Mouse (Mus musculus): Measurements from ENCODE around the gene Ahr. TPM values are rescaled to one million over a fixed set of nuclear protein-coding genes. Genes with fewer than 3 reads are reported as not detected.

The Ahr gene
- polyA plus RNA-seq, 1 experiment from 2014 or later, result 4.5 TPM

DNA sequence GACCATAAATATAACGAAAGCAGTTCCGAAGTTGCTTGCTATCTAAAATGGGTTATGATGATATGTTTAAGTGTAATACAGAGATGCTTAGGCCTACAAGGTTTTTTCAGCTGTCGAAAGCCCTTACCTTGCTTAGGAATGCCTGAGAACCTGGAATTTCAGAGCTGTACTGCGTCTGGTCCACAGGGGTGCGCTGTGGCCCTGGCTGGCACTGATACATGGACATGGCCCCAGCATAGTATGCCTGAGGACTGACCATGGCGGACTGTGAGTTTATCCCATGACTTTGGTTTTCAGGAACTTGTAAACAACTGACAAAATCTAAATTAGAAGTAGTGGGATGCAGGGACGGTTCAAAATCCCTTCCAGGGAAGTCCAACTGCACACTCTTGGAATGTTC, 31.3 kb downstream of the Ahr start:
- 89% methylated on average over 7 of the region's 7 CpGs for WGBS
- H3K4me1 ChIP-seq, result no peaks in the 10 kb centered on the region
- no peak overlapping the region for H3K9ac ChIP-seq (replicated peaks)
- no peak for ATAC-seq (ENCODE audit: low FRiP score)
- H3K9me3 ChIP-seq (replicated peaks), result no peaks in the 10 kb centered on the region
- H3K27ac ChIP-seq (replicated peaks), result no peak overlapping the region
- no peak overlapping the region for H3K4me2 ChIP-seq
- H3K27me3 ChIP-seq (replicated peaks), result no peaks in the 10 kb centered on the region
- no peak overlapping the region for H3K4me3 ChIP-seq (replicated peaks)
- H3K36me3 ChIP-seq, result peaks cover 16% of the 10 kb centered on the region

DNA sequence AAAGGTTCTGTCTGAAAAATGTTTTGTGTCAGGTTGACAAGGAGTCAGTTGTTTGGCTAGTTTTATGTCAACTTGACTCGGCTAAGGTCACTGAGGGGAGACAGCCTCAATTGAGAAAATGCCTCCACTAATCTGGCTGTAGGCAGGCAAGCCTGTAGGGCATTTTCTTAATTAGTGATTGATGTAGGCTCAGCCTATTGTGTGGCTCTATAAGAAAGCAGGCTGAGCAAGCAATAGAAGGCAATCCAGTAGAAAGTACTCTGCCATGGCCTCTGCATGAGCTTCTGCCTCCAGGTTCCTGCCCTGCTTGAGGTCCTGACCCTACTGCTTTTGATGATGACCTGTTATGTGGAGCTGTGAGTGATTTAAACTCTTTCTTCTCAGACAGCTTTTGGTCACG, 33.4 kb downstream of the Ahr start:
- ATAC-seq (ENCODE audit: low FRiP score), result no peak
- H3K9ac ChIP-seq (replicated peaks), result no peak overlapping the region
- no peak overlapping the region for H3K4me3 ChIP-seq (replicated peaks)
- no peaks in the 10 kb centered on the region for H3K27me3 ChIP-seq (replicated peaks)
- H3K36me3 ChIP-seq, result peaks cover 16% of the 10 kb centered on the region
- H3K4me1 ChIP-seq, result no peaks in the 10 kb centered on the region
- no peak overlapping the region for H3K4me2 ChIP-seq
- H3K27ac ChIP-seq (replicated peaks), result no peak overlapping the region
- WGBS, result 11% methylated on average over 2 of the region's 2 CpGs
- H3K9me3 ChIP-seq (replicated peaks), result no peaks in the 10 kb centered on the region

DNA sequence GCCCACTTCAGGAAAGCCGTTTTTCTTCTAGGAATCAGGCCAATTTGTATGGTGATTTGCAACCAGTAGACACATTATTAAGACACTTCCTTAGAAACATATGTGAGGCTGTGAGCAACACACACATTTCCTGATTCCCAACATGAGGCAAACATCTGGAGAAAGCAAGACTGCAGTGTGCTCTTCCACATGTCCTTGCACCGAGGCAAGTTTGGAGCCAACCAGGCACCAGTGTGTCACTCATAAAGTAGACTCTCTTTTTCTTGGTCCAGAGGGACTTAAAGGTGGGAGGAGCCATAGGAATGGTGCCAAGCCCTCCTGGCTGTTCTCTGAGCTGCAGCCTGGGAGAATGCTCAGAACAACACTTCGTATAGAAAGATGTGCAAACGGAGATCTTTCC, 39.6 kb downstream of the Ahr start:
- H3K4me1 ChIP-seq, result no peaks in the 10 kb centered on the region
- no peaks in the 10 kb centered on the region for H3K36me3 ChIP-seq
- no peak overlapping the region for H3K9ac ChIP-seq (replicated peaks)
- H3K4me2 ChIP-seq, result no peak overlapping the region
- 67% methylated on average over 4 of the region's 4 CpGs for WGBS
- no peak overlapping the region for H3K27ac ChIP-seq (replicated peaks)
- H3K9me3 ChIP-seq (replicated peaks), result no peaks in the 10 kb centered on the region
- H3K4me3 ChIP-seq (replicated peaks), result no peak overlapping the region
- no peak for ATAC-seq (ENCODE audit: low FRiP score)
- no peaks in the 10 kb centered on the region for H3K27me3 ChIP-seq (replicated peaks)

DNA sequence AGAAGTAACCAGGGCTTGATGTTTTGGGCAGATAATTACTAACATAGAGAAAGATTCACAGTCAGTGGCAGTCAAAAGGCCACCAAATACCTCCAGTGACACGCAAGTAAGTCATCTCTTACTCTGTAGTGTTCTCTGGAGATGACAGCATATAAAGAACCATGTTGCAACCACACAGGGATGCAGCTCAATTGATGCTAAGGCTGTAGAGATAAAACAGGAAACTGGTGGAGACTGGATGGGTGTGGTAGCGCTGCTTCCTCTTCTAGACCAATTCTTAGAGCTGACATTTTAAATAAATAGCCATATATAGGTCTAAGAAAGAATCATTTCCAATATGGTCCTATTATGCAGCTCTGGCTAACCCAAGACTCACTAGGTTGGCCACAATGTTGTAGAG, 54.1 kb downstream of the Ahr start:
- no peak for ATAC-seq (ENCODE audit: low FRiP score)
- no peak overlapping the region for H3K9ac ChIP-seq (replicated peaks)
- H3K27ac ChIP-seq (replicated peaks), result no peak overlapping the region
- no peaks in the 10 kb centered on the region for H3K36me3 ChIP-seq
- no peaks in the 10 kb centered on the region for H3K27me3 ChIP-seq (replicated peaks)
- no peak overlapping the region for H3K4me2 ChIP-seq
- no peak overlapping the region for H3K4me3 ChIP-seq (replicated peaks)
- WGBS, result 90% methylated on average over 2 of the region's 2 CpGs
- H3K9me3 ChIP-seq (replicated peaks), result no peaks in the 10 kb centered on the region
- H3K4me1 ChIP-seq, result no peaks in the 10 kb centered on the region

DNA sequence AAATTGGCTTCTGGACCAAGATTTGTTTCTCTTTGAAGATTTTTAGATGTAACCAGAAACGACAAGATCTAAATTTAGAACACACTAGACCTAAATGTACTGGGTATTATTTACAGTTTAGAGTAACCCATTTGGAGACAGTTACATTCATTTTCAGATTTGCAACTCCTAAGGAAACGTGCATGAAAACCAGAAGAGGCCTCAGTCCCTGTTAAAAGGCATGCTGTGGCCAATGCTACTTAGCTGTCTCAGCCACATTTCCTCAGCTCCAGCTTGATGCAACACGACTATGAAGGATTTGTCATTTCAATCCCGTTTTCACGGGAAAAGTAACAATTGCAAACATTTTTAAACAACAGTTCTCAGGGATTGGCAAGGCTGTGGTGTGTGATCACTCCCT, 55.9 kb downstream of the Ahr start:
- Histone ChIP-seq H3K27ac (replicated peaks) (no peak overlapping the region), H3K27me3 (replicated peaks) (no peaks in the 10 kb centered on the region), H3K36me3 (no peaks in the 10 kb centered on the region), H3K4me2 (no peak overlapping the region), H3K9me3 (replicated peaks) (no peaks in the 10 kb centered on the region), H3K9ac (replicated peaks) (no peak overlapping the region), H3K4me3 (replicated peaks) (no peak overlapping the region), H3K4me1 (no peaks in the 10 kb centered on the region)
- WGBS, result 83% methylated on average over 5 of the region's 5 CpGs
- no peak for ATAC-seq (ENCODE audit: low FRiP score)

DNA sequence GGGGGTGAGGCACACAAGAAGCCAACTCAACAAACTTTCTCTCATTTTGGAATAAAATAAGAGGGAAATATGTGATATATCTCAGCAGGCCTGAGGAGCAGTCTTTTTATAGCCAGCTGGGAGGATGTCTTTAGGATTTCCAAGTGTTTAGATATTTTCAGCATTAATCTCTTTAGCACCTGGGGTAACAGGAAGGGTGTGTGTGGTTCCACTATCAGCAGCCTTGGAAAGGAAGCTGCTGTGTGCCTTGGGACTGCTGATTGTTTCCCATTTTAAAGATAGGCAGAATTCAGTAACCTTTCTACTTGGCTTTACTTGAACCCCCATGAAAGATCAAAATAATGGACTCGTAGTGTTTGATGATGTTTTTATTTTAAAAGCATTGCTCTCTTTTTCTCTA, 71.4 kb downstream of the Ahr start:
- Histone ChIP-seq H3K27ac (replicated peaks) (no peak overlapping the region), H3K4me2 (no peak overlapping the region), H3K4me3 (replicated peaks) (no peak overlapping the region), H3K9me3 (replicated peaks) (no peaks in the 10 kb centered on the region), H3K27me3 (replicated peaks) (no peaks in the 10 kb centered on the region), H3K4me1 (no peaks in the 10 kb centered on the region), H3K9ac (replicated peaks) (no peak overlapping the region), H3K36me3 (no peaks in the 10 kb centered on the region)
- WGBS, result 85% methylated on average over 1 of the region's 1 CpGs
- ATAC-seq (ENCODE audit: low FRiP score), result no peak

DNA sequence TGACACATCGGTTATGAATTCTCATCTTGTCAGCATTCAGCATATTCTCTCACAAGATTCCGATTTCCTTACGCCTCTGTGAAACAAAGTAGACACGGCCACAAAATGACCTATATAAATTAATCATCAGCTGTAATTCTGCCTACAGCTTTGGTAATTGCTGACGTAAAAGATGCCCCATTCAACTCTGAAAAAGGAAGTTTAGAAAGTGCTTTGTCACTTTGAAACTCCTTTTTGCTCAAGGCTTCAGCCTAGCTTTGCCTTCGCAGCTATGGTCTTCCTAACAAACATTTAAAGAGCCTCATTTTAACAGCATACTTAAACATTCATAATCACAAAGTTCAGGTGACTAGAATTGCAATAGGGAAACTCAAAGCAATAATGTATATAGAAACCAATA, 72.2 kb downstream of the Ahr start:
- Histone ChIP-seq H3K36me3 (no peaks in the 10 kb centered on the region), H3K27ac (replicated peaks) (no peak overlapping the region), H3K9ac (replicated peaks) (no peak overlapping the region), H3K4me3 (replicated peaks) (no peak overlapping the region), H3K27me3 (replicated peaks) (no peaks in the 10 kb centered on the region), H3K4me1 (no peaks in the 10 kb centered on the region), H3K4me2 (no peak overlapping the region), H3K9me3 (replicated peaks) (no peaks in the 10 kb centered on the region)
- ATAC-seq (ENCODE audit: low FRiP score), result no peak
- 69% methylated on average over 6 of the region's 6 CpGs for WGBS

DNA sequence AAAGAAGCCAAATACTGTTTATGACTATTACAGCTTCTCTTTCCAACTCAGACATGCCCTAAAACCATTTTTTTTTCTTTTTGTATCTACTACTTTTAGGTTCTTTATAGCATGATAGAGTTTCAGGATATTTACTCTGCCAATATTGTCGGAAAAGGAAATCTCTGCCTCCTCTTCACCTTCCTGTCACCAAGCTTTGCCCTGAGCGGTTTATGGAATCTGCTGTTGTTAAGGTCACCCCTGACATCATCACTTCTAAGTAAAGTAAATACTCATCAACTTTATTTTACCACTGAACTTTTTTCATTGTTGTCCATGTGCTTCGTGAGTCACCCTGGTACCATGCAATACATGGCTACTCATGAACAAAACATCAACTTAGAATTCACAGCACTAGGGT, 75.2 kb downstream of the Ahr start:
- Histone ChIP-seq H3K9ac (replicated peaks) (no peak overlapping the region), H3K4me3 (replicated peaks) (no peak overlapping the region), H3K9me3 (replicated peaks) (no peaks in the 10 kb centered on the region), H3K36me3 (no peaks in the 10 kb centered on the region), H3K4me2 (no peak overlapping the region), H3K27me3 (replicated peaks) (no peaks in the 10 kb centered on the region), H3K27ac (replicated peaks) (no peak overlapping the region), H3K4me1 (no peaks in the 10 kb centered on the region)
- 87% methylated on average over 3 of the region's 3 CpGs for WGBS
- ATAC-seq (ENCODE audit: low FRiP score), result no peak

All from neural tube, embryonic 15.5 days (tissue).